8 mouse cellular contexts compared by ENCODE assay signal in the genomic region with DNA sequence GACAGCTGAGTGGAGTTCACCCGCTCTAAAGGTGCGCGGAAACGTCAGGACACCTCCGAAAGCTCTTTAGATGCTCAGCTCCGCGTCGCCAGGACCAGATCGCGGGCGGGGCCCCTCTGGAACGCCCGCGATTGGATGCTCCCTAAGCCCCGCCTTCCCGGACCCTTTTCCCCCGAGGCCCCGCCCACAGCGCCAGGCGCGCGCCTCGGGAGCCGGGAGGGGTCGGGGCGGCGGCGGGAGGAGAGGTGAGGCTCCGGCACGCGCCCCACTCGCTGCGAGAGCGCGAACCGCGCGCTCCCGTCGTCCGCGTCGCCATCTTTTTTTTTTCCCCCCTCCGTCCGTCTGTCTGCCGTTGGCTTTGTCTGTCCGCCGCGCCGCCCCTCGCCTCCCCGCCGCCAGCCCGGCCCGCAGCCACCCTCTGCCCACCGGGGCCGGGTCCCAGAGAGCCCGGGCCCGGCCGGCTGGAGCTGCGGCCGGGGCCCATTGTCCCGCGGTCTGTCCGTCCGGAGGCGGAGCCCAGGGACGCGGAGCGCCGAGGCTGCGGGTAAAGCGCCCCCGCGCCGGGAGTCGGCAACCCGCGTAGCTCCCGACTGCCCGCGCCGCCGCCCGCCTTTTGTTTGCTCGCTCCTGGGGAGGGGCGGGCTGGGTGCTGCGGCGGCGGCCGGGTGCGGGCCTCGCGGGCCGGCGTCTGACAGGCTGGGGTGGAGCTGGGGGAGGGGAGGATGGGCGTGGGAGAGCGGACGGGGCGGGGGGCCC. TPM values are rescaled to one million over a fixed set of nuclear protein-coding genes. Genes with fewer than 3 reads are reported as not detected.
DNase-seq lines count a peak whose midpoint lies in the region; ATAC-seq and TF ChIP-seq lines count a peak whose summit lies in the region.

A gene (plus strand): TSS at position 227 of the 756 bp plus-strand sequence.

- peaks cover 37% of the 10 kb centered on the region for H3K27me3 ChIP-seq in E14TG2a.4 (ENCODE audit: insufficient read depth, low read length)
- H3K27me3 ChIP-seq in forebrain, embryonic 13.5 days, result 0 out of 2 replicates have a peak, but pooled peaks cover 8% of the 10 kb centered on the region
- H3K27me3 ChIP-seq in neural tube, embryonic 15.5 days (replicated peaks), result peaks cover 4% of the 10 kb centered on the region; the same call in 1 of the 2 replicates

- peak; percentile 90 for ATAC-seq in forebrain, embryonic 13.5 days
- peak; percentile 91 for ATAC-seq in neural tube, embryonic 15.5 days (ENCODE audit: low FRiP score)

- WGBS in forebrain, embryonic 13.5 days, result under 1% methylated on average over 55 of the region's 100 CpGs
- WGBS in neural tube, embryonic 15.5 days, result under 1% methylated on average over 65 of the region's 100 CpGs

- no peak for TF ChIP-seq CTCF in E14TG2a.4 (conservative IDR thresholded peaks at IDR 0.05; ENCODE audit: low read length)

- peaks cover 21% of the 10 kb centered on the region for H3K4me1 ChIP-seq in E14TG2a.4 (replicated peaks; ENCODE audit: low read depth, low read length)
- peaks cover 34% of the 10 kb centered on the region for H3K4me1 ChIP-seq in forebrain, embryonic 13.5 days
- H3K4me1 ChIP-seq in neural tube, embryonic 15.5 days, result peaks cover 35% of the 10 kb centered on the region

- peak within 1 kb of the TSS; percentile 96 for H3K4me3 ChIP-seq in E14TG2a.4 (replicated peaks; ENCODE audit: low read length)
- peak within 1 kb of the TSS; percentile 88 for H3K4me3 ChIP-seq in forebrain, embryonic 13.5 days
- H3K4me3 ChIP-seq in neural tube, embryonic 15.5 days (replicated peaks), result peak within 1 kb of the TSS; percentile 78

- H3K9me3 ChIP-seq in E14TG2a.4 (ENCODE audit: low read length), result no peaks in the 10 kb centered on the region
- no peaks in the 10 kb centered on the region for H3K9me3 ChIP-seq in forebrain, embryonic 13.5 days (replicated peaks)
- H3K9me3 ChIP-seq in neural tube, embryonic 15.5 days (replicated peaks), result no peaks in the 10 kb centered on the region

- H3K4me2 ChIP-seq in forebrain, embryonic 13.5 days, result peak within 1 kb of the TSS; percentile 94
- peak within 1 kb of the TSS; percentile 88 for H3K4me2 ChIP-seq in neural tube, embryonic 15.5 days

- intact Hi-C loops in heart, postnatal 14 days (cut with DNase I), result loop anchor here (5.0 kb wide), 1 partner anchor 72 kb away; a partner anchor contains a TSS

- peaks cover 27% of the 10 kb centered on the region for H3K36me3 ChIP-seq in E14TG2a.4 (ENCODE audit: insufficient read depth, low read length)
- peaks cover 28% of the 10 kb centered on the region for H3K36me3 ChIP-seq in forebrain, embryonic 13.5 days (ENCODE audit: poor library complexity, severe bottlenecking)
- peaks cover 26% of the 10 kb centered on the region for H3K36me3 ChIP-seq in neural tube, embryonic 15.5 days

- peak; percentile 96 for DNase-seq in c-Kit-positive CD71-positive TER-119-positive erythroid progenitor cells, embryonic 14.5 days (ENCODE audit: low spot score)
- DNase-seq in heart, postnatal 14 days, result peak; percentile 94 to 96
- DNase-seq in layer of hippocampus, adult 11-12 months (ENCODE audit: low spot score), result peak; percentile 93
- peak; percentile 93 to 95 for DNase-seq in lung, adult 18-20 months
- peak; percentile 94 for DNase-seq in testis, postnatal 14 days (ENCODE audit: low spot score)

- H3K9ac ChIP-seq in forebrain, embryonic 13.5 days, result peak within 1 kb of the TSS; percentile 99
- peak within 1 kb of the TSS; percentile 99 for H3K9ac ChIP-seq in neural tube, embryonic 15.5 days (replicated peaks)

- H3K27ac ChIP-seq in forebrain, embryonic 13.5 days, result peak within 1 kb of the TSS; percentile 95
- H3K27ac ChIP-seq in neural tube, embryonic 15.5 days (replicated peaks), result peak within 1 kb of the TSS; percentile 98

RNA-seq across cellular contexts. Expression of the gene that starts here (rescaled TPM):
- polyA plus RNA-seq in forebrain, embryonic 13.5 days (2015; fragmentation: Nextera tagmentation; extraction: Ambion mirVana), result 71.3 and 73.1 TPM in 2 replicates
- 10 to 100 TPM in 1 of 2 experiments, 1 to 10 TPM in 1; 8.6 to 10.4 TPM for total RNA-seq in heart, postnatal 14 days (2021)
- 54.0 and 62.0 TPM in 2 replicates for polyA plus RNA-seq in neural tube, embryonic 15.5 days (2015; fragmentation: Nextera tagmentation; extraction: Ambion mirVana)

Comparison
In these comparisons a context has a peak if more than half of its experiments do, and no peak if none do; other contexts are left out.
1. Peak in every context shown above with its lines: DNase-seq, ATAC-seq, H3K4me3 ChIP-seq and H3K27ac ChIP-seq.